Mouse (Mus musculus) stomach, postnatal 0 days (tissue): ENCODE results near the gene Tfap2d.

Experiments used
- CTCF ChIP-seq: IDR thresholded peaks from 2 replicates; pipeline ENCODE4 v1.5.1; 2016; ENCODE audit warnings: antibody characterized with exemption, low read depth, mild to moderate bottlenecking, moderate library complexity
- EP300 ChIP-seq: optimal IDR thresholded peaks from 2 replicates; pipeline ENCODE3; 2016; ENCODE audit warnings: antibody characterized with exemption

- TF ChIP-seq CTCF (no peak), EP300 (no peak)
Observed at GRCm38 (mm10) chr1:19209359-19209745, 106.5 kb downstream of the Tfap2d start.
